Mouse (Mus musculus): Measurements from ENCODE around the gene Prkd3. TPM values are rescaled to one million over a fixed set of nuclear protein-coding genes. Genes with fewer than 3 reads are reported as not detected.

Gene Prkd3
- total RNA-seq, 2 experiments from 2014 or later, result 17.9 to 18.3 TPM

- no peak for DNase-seq
- intact Hi-C loops (cut with DNase I), result no loop called here
Observed at GRCm38 (mm10) chr17:78942579-78942978, 78.0 kb downstream of the Prkd3 start.

GRCm38 (mm10) chr17:78938927-78939326, 81.7 kb downstream of the Prkd3 start:
- no peak for DNase-seq
- intact Hi-C loops (cut with DNase I), result loop anchor here (5.0 kb wide), 2 partner anchors 83 to 102 kb away; partner anchors contain the start of genes Gpatch11, Heatr5b and Prkd3

- intact Hi-C loops (cut with DNase I), result loop anchor here (5.0 kb wide), 2 partner anchors 85 to 100 kb away; partner anchors contain the start of genes Gpatch11, Heatr5b and Prkd3
- no peak for DNase-seq
Observed at GRCm38 (mm10) chr17:78937229-78937853, 83.3 kb downstream of the Prkd3 start.

GRCm38 (mm10) chr17:78936466-78937228, 84.0 kb downstream of the Prkd3 start, which contains the start of the genes Cebpz and Ndufaf7:
Gene Cebpz, minus strand, starts transcription at chr17:78937066.
Gene Ndufaf7, plus strand, starts transcription at chr17:78937136.
- peak; percentile 95 for DNase-seq
- intact Hi-C loops (cut with DNase I), result loop anchor here (5.0 kb wide), 2 partner anchors 86 to 99 kb away; partner anchors contain the start of genes Gpatch11, Heatr5b and Prkd3

GRCm38 (mm10) chr17:78935857-78936256, 84.8 kb downstream of the Prkd3 start:
- intact Hi-C loops (cut with DNase I), result loop anchor here (2.0 to 5.0 kb wide), 3 partner anchors 19 to 99 kb away; partner anchors contain the start of genes Cebpzos, Gpatch11, Heatr5b and Prkd3
- DNase-seq, result no peak

- no peak for DNase-seq
- intact Hi-C loops (cut with DNase I), result loop anchor here (2.0 kb wide), 1 partner anchor 17 kb away; no protein-coding TSS in a partner anchor
Observed at GRCm38 (mm10) chr17:78917696-78918095, 102.9 kb downstream of the Prkd3 start.

GRCm38 (mm10) chr17:78916899-78917298, 103.7 kb downstream of the Prkd3 start:
- DNase-seq, result no peak
- intact Hi-C loops (cut with DNase I), result loop anchor here (2.0 kb wide), 1 partner anchor 18 kb away; no protein-coding TSS in a partner anchor

- peak; percentile 83 to 85 for DNase-seq
- intact Hi-C loops (cut with DNase I), result loop anchor here (2.0 kb wide), 1 partner anchor 18 kb away; no protein-coding TSS in a partner anchor
Observed at GRCm38 (mm10) chr17:78916369-78916813, 104.2 kb downstream of the Prkd3 start, which contains the start of gene Cebpzos. Gene Cebpzos, plus strand, starts transcription at chr17:78916500.

GRCm38 (mm10) chr17:78915772-78916171, 104.8 kb downstream of the Prkd3 start:
- intact Hi-C loops (cut with DNase I), result loop anchor here (2.0 kb wide), 1 partner anchor 19 kb away; no protein-coding TSS in a partner anchor
- no peak for DNase-seq

GRCm38 (mm10) chr17:78913921-78914320, 106.7 kb downstream of the Prkd3 start:
- no peak for DNase-seq

GRCm38 (mm10) chr17:78912861-78913281, 107.7 kb downstream of the Prkd3 start:
- DNase-seq, result no peak

More at GRCm38 (mm10) chr17:78913921-78914320, 106.7 kb downstream of the Prkd3 start:
- intact Hi-C loops (cut with DNase I), result loop anchor here (5.0 kb wide), 1 partner anchor 1458 kb away; the partner anchor contains the start of gene Gm10190

GRCm38 (mm10) chr17:78909374-78909773, 111.2 kb downstream of the Prkd3 start:
- DNase-seq, result no peak
- intact Hi-C loops (cut with DNase I), result no loop called here

More at GRCm38 (mm10) chr17:78912861-78913281, 107.7 kb downstream of the Prkd3 start:
- intact Hi-C loops (cut with DNase I), result loop anchor here (5.0 kb wide), 1 partner anchor 1459 kb away; the partner anchor contains the start of gene Gm10190

- intact Hi-C loops (cut with DNase I), result no loop called here
- DNase-seq, result no peak
Observed at GRCm38 (mm10) chr17:78906892-78907291, 113.7 kb downstream of the Prkd3 start, which contains the start of gene Sult6b1. Gene Sult6b1, minus strand, starts transcription at chr17:78906992.

- intact Hi-C loops (cut with DNase I), result no loop called here
- no peak for DNase-seq
Observed at GRCm38 (mm10) chr17:78903158-78903557, 117.5 kb downstream of the Prkd3 start.

Other genes with a start within 250 kb of the Prkd3 start
- 10 to 100 TPM; 42.5 to 44.8 TPM for gene Heatr5b, start 185.5 kb downstream of the Prkd3 start, total RNA-seq (2021)
- 10 to 100 TPM; 28.4 to 28.5 TPM for gene Gpatch11, start 185.2 kb downstream of the Prkd3 start, total RNA-seq (2021)
- 10 to 100 TPM; 10.2 to 10.7 TPM for gene Eif2ak2, start 138.2 kb downstream of the Prkd3 start, total RNA-seq (2021)
- gene Sult6b1, start 113.8 kb downstream of the Prkd3 start, total RNA-seq (2021), result not detected
- 10 to 100 TPM; 55.3 to 59.9 TPM for gene Cebpzos, start 104.3 kb downstream of the Prkd3 start, total RNA-seq (2021)
- gene Cebpz, start 83.8 kb downstream of the Prkd3 start, total RNA-seq (2021), result 10 to 100 TPM; 20.7 to 25.2 TPM
- 10 to 100 TPM; 47.9 to 58.1 TPM for gene Ndufaf7, start 83.7 kb downstream of the Prkd3 start, total RNA-seq (2021)
- 1 to 10 TPM; 5.7 to 6.7 TPM for gene Qpct, start 31.1 kb upstream of the Prkd3 start, total RNA-seq (2021)

Data from heart, postnatal 36 days (tissue).